In the genomic region with DNA sequence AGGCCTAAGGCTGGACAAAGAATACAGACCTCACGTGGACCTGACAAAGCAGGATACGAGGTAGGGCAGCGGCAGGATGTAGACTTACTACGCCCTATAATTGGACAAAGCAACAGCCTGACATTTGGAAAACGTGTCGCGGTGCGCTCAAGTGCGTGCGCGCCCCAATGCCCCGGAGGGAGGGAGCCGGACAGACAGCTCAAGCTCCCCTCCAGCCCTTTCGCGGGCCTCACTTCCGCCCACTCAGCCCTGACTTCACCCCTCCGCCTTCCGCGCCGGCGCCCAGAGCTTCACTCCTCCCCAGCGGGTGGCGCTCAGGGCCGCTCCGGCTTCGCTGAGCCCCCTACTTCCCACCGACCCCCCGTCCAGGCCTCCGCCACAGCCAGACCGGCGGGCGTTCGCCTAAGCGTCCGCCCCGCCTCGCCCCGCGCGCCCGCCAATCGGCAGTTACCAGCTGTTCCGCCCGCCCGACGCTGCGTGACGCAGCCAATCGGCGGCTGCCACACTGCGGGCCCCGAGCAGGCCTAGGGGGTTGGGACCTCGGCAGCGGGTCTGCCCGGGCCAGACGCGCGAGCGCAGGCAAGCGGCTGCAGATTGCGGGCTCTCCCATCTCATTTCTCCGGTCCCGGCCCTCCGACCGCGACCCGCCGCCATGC, we compare ENCODE assay signal across 8 mouse cellular contexts. TPM values are rescaled to one million over a fixed set of nuclear protein-coding genes. Genes with fewer than 3 reads are reported as not detected.
DNase-seq lines count a peak whose midpoint lies in the region; ATAC-seq and TF ChIP-seq lines count a peak whose summit lies in the region.

TSS of gene Pdia3 (plus strand) at position 389 of the 656 bp plus-strand sequence.
TSS of gene Catsper2 (minus strand) at position 406 of the 656 bp plus-strand sequence.

- intact Hi-C loops in heart, adult 2 months (cut with DNase I): loop anchor here (2.0 to 5.0 kb wide), 3 partner anchors 35 to 141 kb away; partner anchors contain the start of genes Serf2 and Trp53bp1

- no peaks in the 10 kb centered on the region; the same call in 1 of the 2 replicates for H3K79me2 ChIP-seq in heart, adult 2 months (replicated peaks; ENCODE audit: control insufficient read depth, insufficient read depth, low read length)

- peak within 1 kb of the TSS; percentile 98 for H3K27ac ChIP-seq in embryonic facial prominence, embryonic 14.5 days (replicated peaks; ENCODE audit: low read depth, low read length)
- peak within 1 kb of the TSS; percentile 96 for H3K27ac ChIP-seq in heart, adult 2 months
- H3K27ac ChIP-seq in limb, embryonic 14.5 days (replicated peaks; ENCODE audit: low read depth, low read length): peak within 1 kb of the TSS; percentile 97
- peak within 1 kb of the TSS; percentile 97 for H3K27ac ChIP-seq in midbrain, postnatal 0 days (ENCODE audit: low read depth, low read length)

- peak; percentile 88 for TF ChIP-seq EP300 in heart, adult 2 months (IDR thresholded peaks at IDR 0.05; ENCODE audit: insufficient read depth, low read depth, low read length)

- H3K4me2 ChIP-seq in embryonic facial prominence, embryonic 14.5 days (ENCODE audit: low read depth, low read length): peak within 1 kb of the TSS; percentile 74
- peak within 1 kb of the TSS; percentile 74 for H3K4me2 ChIP-seq in limb, embryonic 14.5 days (replicated peaks; ENCODE audit: low read depth, low read length, severe bottlenecking)
- H3K4me2 ChIP-seq in midbrain, postnatal 0 days (ENCODE audit: low read depth, low read length, poor library complexity, severe bottlenecking): peak within 1 kb of the TSS; percentile 45

- peak; percentile 83 for TF ChIP-seq POLR2A in heart, adult 2 months (IDR thresholded peaks at IDR 0.05; ENCODE audit: insufficient read depth, low read depth, low read length)
- TF ChIP-seq POLR2A in limb, embryonic 14.5 days (IDR thresholded peaks at IDR 0.05; ENCODE audit: borderline replicate concordance, extremely low read depth, insufficient read depth, insufficient read length): peak; percentile 88; the same call in 1 of the 2 replicates

- peak; percentile 93 for DNase-seq in 3T3-L1 (ENCODE audit: low read depth, low spot score)
- DNase-seq in adrenal gland, postnatal 4 days (ENCODE audit: low spot score in 2 of 2): peak; percentile 93
- DNase-seq in embryonic facial prominence, embryonic 14.5 days (ENCODE audit: low spot score): peak; percentile 99
- DNase-seq in heart, adult 2 months: peak; percentile 97 to 99
- DNase-seq in kidney, adult 8-10 months: peak; percentile 93 to 95
- peak; percentile 97 for DNase-seq in limb, embryonic 14.5 days (ENCODE audit: low spot score)
- DNase-seq in midbrain, postnatal 0 days (ENCODE audit: low spot score): peak; percentile 97
- DNase-seq in spleen, postnatal 14 days (ENCODE audit: low spot score in 2 of 2): peak; percentile 90 to 93

- H3K4me1 ChIP-seq in embryonic facial prominence, embryonic 14.5 days (ENCODE audit: control insufficient read depth, insufficient read depth, low read length): peaks cover 15% of the 10 kb centered on the region
- peaks cover 7% of the 10 kb centered on the region for H3K4me1 ChIP-seq in heart, adult 2 months (ENCODE audit: control insufficient read depth, insufficient read depth, low read length)
- H3K4me1 ChIP-seq in limb, embryonic 14.5 days (ENCODE audit: control insufficient read depth, insufficient read depth, low read length): peaks cover 18% of the 10 kb centered on the region
- H3K4me1 ChIP-seq in midbrain, postnatal 0 days (ENCODE audit: insufficient read depth, low read length): peaks cover 9% of the 10 kb centered on the region; the same call in 1 of the 2 replicates

- ATAC-seq in embryonic facial prominence, embryonic 14.5 days (ENCODE audit: low read depth): peak; percentile 99
- ATAC-seq in limb, embryonic 14.5 days (ENCODE audit: low FRiP score, low read depth): peak; percentile 98
- ATAC-seq in midbrain, postnatal 0 days (ENCODE audit: low FRiP score): peak; percentile 99

- WGBS in embryonic facial prominence, embryonic 14.5 days: under 1% methylated on average over 21 of the region's 68 CpGs
- WGBS in heart, adult 2 months: under 1% methylated on average over 68 of the region's 68 CpGs
- under 1% methylated on average over 40 of the region's 68 CpGs for WGBS in limb, embryonic 14.5 days
- WGBS in midbrain, postnatal 0 days: under 1% methylated on average over 55 of the region's 68 CpGs

- peak within 1 kb of the TSS; percentile 99 for H3K9ac ChIP-seq in embryonic facial prominence, embryonic 14.5 days (ENCODE audit: low read depth, low read length)
- peak within 1 kb of the TSS; percentile 99 for H3K9ac ChIP-seq in heart, adult 2 months (ENCODE audit: low read depth, low read length)
- peak within 1 kb of the TSS; percentile 97 for H3K9ac ChIP-seq in limb, embryonic 14.5 days (ENCODE audit: low read depth, low read length, severe bottlenecking)
- peak within 1 kb of the TSS; percentile 93 for H3K9ac ChIP-seq in midbrain, postnatal 0 days (replicated peaks; ENCODE audit: low read length, poor library complexity, severe bottlenecking)

- H3K27me3 ChIP-seq in embryonic facial prominence, embryonic 14.5 days (replicated peaks; ENCODE audit: control insufficient read depth, insufficient read depth, low read length): no peaks in the 10 kb centered on the region
- no peaks in the 10 kb centered on the region for H3K27me3 ChIP-seq in heart, adult 2 months (ENCODE audit: control insufficient read depth, insufficient read depth, low read length)
- H3K27me3 ChIP-seq in limb, embryonic 14.5 days (ENCODE audit: control insufficient read depth, insufficient read depth, low read length): no peaks in the 10 kb centered on the region
- no peaks in the 10 kb centered on the region for H3K27me3 ChIP-seq in midbrain, postnatal 0 days (ENCODE audit: insufficient read depth, low read length)

- peak; percentile 60 for TF ChIP-seq CTCF in heart, adult 2 months (IDR thresholded peaks at IDR 0.05)
- TF ChIP-seq CTCF in midbrain, postnatal 0 days (IDR thresholded peaks at IDR 0.05): peak; percentile 56

- H3K4me3 ChIP-seq in embryonic facial prominence, embryonic 14.5 days (ENCODE audit: low read depth, low read length): peak within 1 kb of the TSS; percentile 88
- peak within 1 kb of the TSS; percentile 96 for H3K4me3 ChIP-seq in heart, adult 2 months
- peak within 1 kb of the TSS; percentile 66 for H3K4me3 ChIP-seq in limb, embryonic 14.5 days (replicated peaks; ENCODE audit: low read length)
- H3K4me3 ChIP-seq in midbrain, postnatal 0 days (ENCODE audit: low read depth, low read length): peak within 1 kb of the TSS; percentile 97

- 0 out of 2 replicates have a peak, but pooled peaks cover under 1% of the 10 kb centered on the region for H3K9me3 ChIP-seq in embryonic facial prominence, embryonic 14.5 days (ENCODE audit: control insufficient read depth, low read length)
- no peaks in the 10 kb centered on the region for H3K9me3 ChIP-seq in limb, embryonic 14.5 days (ENCODE audit: control insufficient read depth, low read length)
- H3K9me3 ChIP-seq in midbrain, postnatal 0 days (ENCODE audit: low read length): no peaks in the 10 kb centered on the region

- H3K36me3 ChIP-seq in embryonic facial prominence, embryonic 14.5 days (ENCODE audit: control insufficient read depth, insufficient read depth, low read length): peaks cover 15% of the 10 kb centered on the region
- H3K36me3 ChIP-seq in heart, adult 2 months (ENCODE audit: control insufficient read depth, insufficient read depth, low read length): peaks cover 32% of the 10 kb centered on the region
- H3K36me3 ChIP-seq in limb, embryonic 14.5 days (ENCODE audit: control insufficient read depth, insufficient read depth, low read length): peaks cover 26% of the 10 kb centered on the region
- peaks cover 3% of the 10 kb centered on the region; the same call in 1 of the 2 replicates for H3K36me3 ChIP-seq in midbrain, postnatal 0 days (ENCODE audit: insufficient read depth, low read length)

RNA-seq across cellular contexts. Expression of gene Pdia3, which starts in this region (rescaled TPM):
- 100 to 1,000 TPM; 400 to 403 TPM for total RNA-seq in adrenal gland, postnatal 4 days (2021)
- 572 and 576 TPM in 2 replicates for polyA plus RNA-seq in embryonic facial prominence, embryonic 14.5 days (2014; fragmentation: Nextera tagmentation; extraction: Ambion mirVana)
- total RNA-seq in heart, adult 2 months (2021): 100 to 1,000 TPM; 145 to 148 TPM
- polyA plus RNA-seq in heart, adult 2 months (2012; rRNA removed): 76.0 and 96.6 TPM in 2 replicates
- polyA plus RNA-seq in limb, embryonic 14.5 days (2012; rRNA removed): 395 and 416 TPM in 2 replicates
- polyA plus RNA-seq in limb, embryonic 14.5 days (2014; fragmentation: Nextera tagmentation; extraction: Ambion mirVana): 523 and 526 TPM in 2 replicates
- total RNA-seq in midbrain, postnatal 0 days (2014; rRNA removed): 61.9 and 77.1 TPM in 2 replicates
- polyA plus RNA-seq in midbrain, postnatal 0 days (2015; fragmentation: Nextera tagmentation; extraction: Ambion mirVana): 269 and 301 TPM in 2 replicates

RNA-seq across cellular contexts. Expression of gene Catsper2, which starts in this region (rescaled TPM):
- total RNA-seq in adrenal gland, postnatal 4 days (2021): 1 to 10 TPM; 3.9 to 5.3 TPM
- 1.7 and 2.1 TPM in 2 replicates for polyA plus RNA-seq in embryonic facial prominence, embryonic 14.5 days (2014; fragmentation: Nextera tagmentation; extraction: Ambion mirVana)
- 1 to 10 TPM; 3.8 to 4.2 TPM for total RNA-seq in heart, adult 2 months (2021)
- polyA plus RNA-seq in heart, adult 2 months (2012; rRNA removed): 3.4 and 4.3 TPM in 2 replicates
- polyA plus RNA-seq in limb, embryonic 14.5 days (2012; rRNA removed): 4.1 and 4.8 TPM in 2 replicates
- polyA plus RNA-seq in limb, embryonic 14.5 days (2014; fragmentation: Nextera tagmentation; extraction: Ambion mirVana): 1.7 and 2.9 TPM in 2 replicates
- 2.7 and 3.8 TPM in 2 replicates for total RNA-seq in midbrain, postnatal 0 days (2014; rRNA removed)
- polyA plus RNA-seq in midbrain, postnatal 0 days (2015; fragmentation: Nextera tagmentation; extraction: Ambion mirVana): 2.6 and 3.0 TPM in 2 replicates

Comparison
In these comparisons a context has a peak if more than half of its experiments do, and no peak if none do; other contexts are left out.
1. Peak in every context shown above with its lines: DNase-seq, ATAC-seq, H3K4me3 ChIP-seq and H3K27ac ChIP-seq.